Mouse (Mus musculus) hindbrain, embryonic 14.5 days (tissue): ENCODE data around the gene Dmc1. TPM values are rescaled to one million over a fixed set of nuclear protein-coding genes. Genes with fewer than 3 reads are reported as not detected.

ENCODE experiments used
- ATAC-seq: fragments of 200-750 bp; cut with Nextera tagmentation; 2 replicates; pipeline ENCODE4 v1.8.0; 2017; ENCODE audit warnings: moderate number of reproducible peaks, mild to moderate bottlenecking, moderate TSS enrichment, moderate library complexity; ENCODE audit not compliant: low FRiP score
- DNase-seq: peaks from one replicate; pipeline ENCODE4 v3.0.0-alpha.2; 2015; ENCODE audit warnings: low spot score
- H3K27ac ChIP-seq: fragments of 300-500 bp; sonication (generic); 2 replicates; pipeline ENCODE4 v1.5.1; 2014; ENCODE audit warnings: mild to moderate bottlenecking, moderate library complexity
- H3K27me3 ChIP-seq: fragments of 300-500 bp; sonication (generic); 2 replicates; pipeline ENCODE4 v1.6.1; 2014; ENCODE audit warnings: mild to moderate bottlenecking, low read length, mixed read lengths; ENCODE audit not compliant: control insufficient read depth, insufficient read depth
- H3K36me3 ChIP-seq: fragments of 300-500 bp; sonication (generic); replicated peaks from 2 replicates; pipeline ENCODE4 v1.6.1; 2014; ENCODE audit not compliant: control insufficient read depth, insufficient read depth
- H3K4me1 ChIP-seq: fragments of 300-500 bp; sonication (generic); replicated peaks from 2 replicates; pipeline ENCODE4 v1.6.1; 2014; ENCODE audit warnings: antibody characterized with exemption, low read length, mixed read lengths; ENCODE audit not compliant: control insufficient read depth, insufficient read depth
- H3K4me2 ChIP-seq: fragments of 300-500 bp; sonication (generic); replicated peaks from 2 replicates; pipeline ENCODE4 v1.6.1; 2014; ENCODE audit warnings: mild to moderate bottlenecking, moderate library complexity
- H3K4me3 ChIP-seq: fragments of 300-500 bp; sonication (generic); replicated peaks from 2 replicates; pipeline ENCODE4 v1.5.1; 2014; ENCODE audit warnings: mild to moderate bottlenecking, low read length
- H3K9ac ChIP-seq: fragments of 300-500 bp; sonication (generic); 2 replicates; pipeline ENCODE4 v1.6.1; 2014
- H3K9me3 ChIP-seq: fragments of 300-500 bp; sonication (generic); 2 replicates; pipeline ENCODE4 v1.6.1; 2016; ENCODE audit warnings: low read length; ENCODE audit not compliant: control insufficient read depth
- WGBS: fragments of 180-500 bp; shearing (Covaris S2); extraction: QIAGEN DNeasy Blood & Tissue Kit; methylation state at CpG from one replicate; pipeline ENCODE4 v1.1.7; 2014; 5-methylcytosine and 5-hydroxymethylcytosine counted together
- polyA plus RNA-seq: library from polyadenylated mRNA; unstranded; fragments of >200 nt; fragmentation: Nextera tagmentation; extraction: Ambion mirVana; gene quantifications from 2 replicates; pipeline ENCODE4 v1.2.1, GENCODE M21; 2014

The Dmc1 gene
- 0.80 and 1.4 TPM in 2 replicates for polyA plus RNA-seq

- DNase-seq (no peak), ATAC-seq (no peak)
- Histone ChIP-seq H3K27ac (no peak within 1 kb of the TSS), H3K4me3 (peak within 1 kb of the TSS; percentile 22), H3K36me3 (peaks cover 4% of the 10 kb centered on the region; the same call in 1 of the 2 replicates), H3K9me3 (no peaks in the 10 kb centered on the region), H3K27me3 (peaks cover 14% of the 10 kb centered on the region; the same call in 1 of the 2 replicates), H3K9ac (0 out of 2 replicates have a peak within 1 kb of the TSS, but pooled peaks have one; percentile 8), H3K4me2 (peak within 1 kb of the TSS; percentile 42), H3K4me1 (no peaks in the 10 kb centered on the region)
- WGBS, result 13% methylated on average over 37 of the region's 37 CpGs
Measured at GRCm38 (mm10) chr15:79604990-79605665, at the start of gene Dmc1. TSS of gene Dmc1 (minus strand) at chr15:79605109.

- peaks cover 36% of the 10 kb centered on the region for H3K36me3 ChIP-seq
- no peak overlapping the region for H3K9ac ChIP-seq
- ATAC-seq (no peak), DNase-seq (no peak)
- no peaks in the 10 kb centered on the region for H3K9me3 ChIP-seq
- H3K4me2 ChIP-seq, result no peak overlapping the region
- WGBS, result 76% methylated on average over 4 of the region's 4 CpGs
- H3K27ac ChIP-seq, result no peak overlapping the region
- H3K27me3 ChIP-seq, result no peaks in the 10 kb centered on the region
- H3K4me1 ChIP-seq, result no peaks in the 10 kb centered on the region
- H3K4me3 ChIP-seq, result no peak overlapping the region
Measured at GRCm38 (mm10) chr15:79651481-79651880, 46.6 kb upstream of the Dmc1 start.

GRCm38 (mm10) chr15:79650569-79650968 lies 45.7 kb upstream of the Dmc1 start:
- no peak overlapping the region for H3K4me3 ChIP-seq
- no peaks in the 10 kb centered on the region for H3K9me3 ChIP-seq
- H3K9ac ChIP-seq, result no peak overlapping the region
- no peak overlapping the region for H3K27ac ChIP-seq
- ATAC-seq, result no peak
- no peak overlapping the region for H3K4me2 ChIP-seq
- no peaks in the 10 kb centered on the region for H3K4me1 ChIP-seq
- peak; percentile 47 for DNase-seq
- no peaks in the 10 kb centered on the region for H3K27me3 ChIP-seq
- H3K36me3 ChIP-seq, result peaks cover 36% of the 10 kb centered on the region

DNA sequence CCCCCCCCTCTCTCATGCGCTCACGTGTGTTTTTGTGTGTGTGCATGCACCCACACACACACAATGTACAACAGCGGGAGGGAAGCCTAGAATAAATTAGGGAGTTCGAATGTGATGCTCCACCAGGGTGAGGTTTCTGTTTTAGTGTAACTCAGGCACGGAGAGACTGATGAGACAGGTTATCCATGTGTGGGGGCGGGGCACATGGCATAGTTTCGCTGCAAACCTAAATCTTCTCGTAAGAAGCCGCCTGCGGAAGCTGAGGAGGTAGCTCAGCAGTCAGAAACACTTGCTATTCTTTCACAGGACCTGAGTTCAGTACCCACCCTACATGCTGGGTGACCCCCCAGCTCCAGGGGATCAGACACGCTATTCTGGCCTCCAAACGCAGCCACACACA lies 43.2 kb upstream of the Dmc1 start:
- Histone ChIP-seq H3K36me3 (peaks cover 53% of the 10 kb centered on the region), H3K27me3 (no peaks in the 10 kb centered on the region), H3K9me3 (no peaks in the 10 kb centered on the region), H3K4me1 (no peaks in the 10 kb centered on the region), H3K4me3 (no peak overlapping the region), H3K27ac (no peak overlapping the region), H3K9ac (no peak overlapping the region), H3K4me2 (no peak overlapping the region)
- ATAC-seq, result no peak
- 91% methylated on average over 12 of the region's 12 CpGs for WGBS
- no peak for DNase-seq

GRCm38 (mm10) chr15:79645483-79645882 lies 40.6 kb upstream of the Dmc1 start:
- H3K27me3 ChIP-seq, result no peaks in the 10 kb centered on the region
- DNase-seq, result no peak
- H3K36me3 ChIP-seq, result peaks cover 76% of the 10 kb centered on the region
- H3K27ac ChIP-seq, result no peak overlapping the region
- no peak overlapping the region for H3K4me2 ChIP-seq
- no peaks in the 10 kb centered on the region for H3K9me3 ChIP-seq
- H3K4me1 ChIP-seq, result no peaks in the 10 kb centered on the region
- no peak overlapping the region for H3K9ac ChIP-seq
- WGBS, result 83% methylated on average over 2 of the region's 2 CpGs
- no peak for ATAC-seq
- no peak overlapping the region for H3K4me3 ChIP-seq

GRCm38 (mm10) chr15:79641135-79641817 lies 36.4 kb upstream of the Dmc1 start:
- Histone ChIP-seq H3K9ac (no peak overlapping the region), H3K4me1 (no peaks in the 10 kb centered on the region), H3K36me3 (peaks cover 76% of the 10 kb centered on the region), H3K4me3 (no peak overlapping the region), H3K27ac (no peak overlapping the region), H3K27me3 (no peaks in the 10 kb centered on the region), H3K4me2 (no peak overlapping the region), H3K9me3 (no peaks in the 10 kb centered on the region)
- ATAC-seq (no peak), DNase-seq (no peak)
- WGBS, result 77% methylated on average over 12 of the region's 12 CpGs

GRCm38 (mm10) chr15:79630471-79630870 lies 25.6 kb upstream of the Dmc1 start:
- ATAC-seq (no peak), DNase-seq (no peak)
- Histone ChIP-seq H3K4me2 (no peak overlapping the region), H3K4me1 (no peaks in the 10 kb centered on the region), H3K9ac (no peak overlapping the region), H3K4me3 (no peak overlapping the region), H3K36me3 (peaks cover 94% of the 10 kb centered on the region), H3K9me3 (no peaks in the 10 kb centered on the region), H3K27ac (no peak overlapping the region), H3K27me3 (no peaks in the 10 kb centered on the region)
- 78% methylated on average over 2 of the region's 2 CpGs for WGBS

DNA sequence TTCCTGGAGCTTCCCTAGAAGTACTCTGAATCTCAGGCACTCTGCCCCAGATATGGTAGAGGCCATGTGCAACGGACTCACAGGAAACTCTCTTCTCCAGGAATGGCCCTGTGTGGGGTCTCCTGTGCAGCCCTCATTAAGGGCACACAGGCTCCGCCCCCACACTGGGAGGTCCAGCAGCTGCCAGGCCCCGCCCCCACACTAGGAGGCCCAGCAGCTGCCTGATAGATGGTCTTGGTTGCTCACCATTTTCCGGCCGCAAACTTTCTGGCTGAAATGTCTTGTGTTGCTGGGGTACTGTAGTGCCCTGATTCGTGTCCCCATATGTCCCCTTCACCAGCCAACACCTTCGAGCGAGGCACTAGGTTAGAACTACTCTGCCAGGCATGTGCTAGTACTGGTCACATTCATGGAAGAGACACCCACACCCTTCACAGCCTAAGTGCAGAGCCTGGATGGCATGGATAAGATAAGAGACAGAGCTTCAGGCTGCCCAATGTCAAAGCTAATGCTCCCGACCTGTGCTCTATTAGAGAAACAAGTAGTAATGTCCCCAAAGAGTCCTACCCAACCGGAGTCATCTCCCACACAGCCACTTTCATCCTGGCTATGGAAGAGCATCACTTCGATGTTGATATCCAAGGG lies 15.0 kb upstream of the Dmc1 start:
- DNase-seq, result no peak
- H3K9me3 ChIP-seq, result no peaks in the 10 kb centered on the region
- H3K4me1 ChIP-seq, result no peaks in the 10 kb centered on the region
- no peak overlapping the region for H3K9ac ChIP-seq
- ATAC-seq, result no peak
- 86% methylated on average over 11 of the region's 11 CpGs for WGBS
- H3K27me3 ChIP-seq, result no peaks in the 10 kb centered on the region
- no peak overlapping the region for H3K4me3 ChIP-seq
- no peak overlapping the region for H3K4me2 ChIP-seq
- no peak overlapping the region for H3K27ac ChIP-seq
- H3K36me3 ChIP-seq, result peaks cover 92% of the 10 kb centered on the region

DNA sequence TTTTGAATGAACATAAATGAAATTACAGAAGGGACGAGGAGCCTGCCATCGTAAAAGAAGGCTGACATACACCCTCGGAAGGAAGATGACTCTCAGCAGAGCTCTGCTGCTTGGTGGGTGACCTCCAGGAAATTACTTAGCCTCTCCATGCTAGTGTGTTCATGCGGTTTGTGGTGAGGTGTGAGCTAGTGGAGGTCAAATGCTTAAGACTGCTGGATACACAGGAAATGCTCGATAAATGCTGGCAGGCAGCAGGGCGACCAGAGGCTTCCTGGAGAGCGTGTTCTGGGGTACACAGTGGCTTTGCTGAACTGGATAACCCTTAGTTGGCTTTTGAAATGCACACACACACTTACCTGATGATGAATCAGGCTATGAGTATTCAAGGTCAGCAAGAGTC lies 13.5 kb upstream of the Dmc1 start:
- Histone ChIP-seq H3K4me2 (no peak overlapping the region), H3K9me3 (no peaks in the 10 kb centered on the region), H3K4me3 (no peak overlapping the region), H3K27me3 (no peaks in the 10 kb centered on the region), H3K36me3 (peaks cover 92% of the 10 kb centered on the region), H3K27ac (no peak overlapping the region), H3K4me1 (no peaks in the 10 kb centered on the region), H3K9ac (no peak overlapping the region)
- DNase-seq (no peak), ATAC-seq (no peak)
- 86% methylated on average over 7 of the region's 7 CpGs for WGBS
